Mouse (Mus musculus): ENCODE measurements around the gene Cox11.

Gene Cox11

DNA sequence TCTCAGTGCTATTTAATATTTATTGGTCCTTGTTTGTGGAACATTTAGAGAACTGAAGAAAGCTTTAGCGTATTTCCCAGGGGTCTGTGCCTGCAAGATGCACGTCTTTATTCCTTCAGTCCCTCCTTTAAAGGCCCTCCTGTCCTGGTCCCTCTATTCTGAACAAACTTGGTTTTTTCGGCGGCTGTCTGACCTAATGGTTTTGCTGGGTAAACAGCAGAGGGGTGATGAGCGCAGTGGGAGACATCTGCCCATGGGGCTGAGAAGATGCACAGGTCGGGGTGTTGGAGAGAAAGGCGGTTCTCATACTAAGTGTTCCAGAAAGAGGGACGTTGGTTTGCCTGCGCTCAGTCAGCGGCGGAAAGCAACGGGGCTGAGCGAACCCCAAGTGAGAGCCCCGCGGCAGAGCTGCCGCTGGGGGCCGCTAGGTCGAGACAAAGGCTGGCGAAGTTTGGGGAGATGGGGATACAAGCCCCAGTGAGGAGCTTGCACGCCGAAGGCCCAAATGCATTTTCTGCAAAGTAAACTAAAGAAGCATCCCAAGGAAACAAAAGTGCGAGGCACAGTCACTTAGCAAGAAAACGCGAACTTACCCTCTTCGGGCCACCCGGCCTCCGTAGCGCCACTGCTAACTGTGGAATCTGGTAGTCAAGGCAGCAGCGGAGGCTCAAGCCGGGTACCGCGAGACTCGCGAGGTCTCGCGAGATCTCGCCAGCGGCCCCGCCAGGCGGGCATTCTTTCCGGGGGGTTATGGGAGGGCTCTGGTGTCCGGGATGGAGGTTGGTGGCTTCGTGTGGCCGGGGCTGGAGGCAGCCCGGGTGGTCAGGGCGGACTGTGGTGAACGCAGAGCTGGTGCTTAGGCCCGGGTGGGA lies at the start of gene Cox11, which contains the start of gene Stxbp4:
Cox11 (plus strand) TSS at position 734 of the 872 bp plus-strand sequence.
Stxbp4 (minus strand) TSS at position 645 of the 872 bp plus-strand sequence.
- peak; percentile 96 to 97 for DNase-seq

DNA sequence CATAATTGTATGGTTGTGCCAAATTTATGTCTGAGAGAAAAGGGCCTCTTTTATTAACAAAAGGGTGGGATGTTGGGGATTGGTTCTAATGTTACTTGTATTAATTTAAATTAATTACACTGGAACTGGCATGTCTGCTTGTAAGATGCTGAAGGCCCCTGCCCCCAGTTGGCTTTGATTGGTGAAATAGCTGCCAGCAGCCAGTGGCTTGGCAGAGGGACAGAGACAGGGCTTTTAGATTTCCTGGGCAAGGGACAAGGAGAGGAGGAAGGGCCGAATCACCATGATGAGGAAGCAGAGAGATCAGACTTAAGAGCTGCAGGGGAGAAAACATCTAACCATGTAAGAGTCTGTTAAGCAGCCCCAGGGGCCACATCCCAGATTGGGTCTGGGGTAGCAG lies 47.0 kb upstream of the Cox11 start:
- no peak for DNase-seq

DNA sequence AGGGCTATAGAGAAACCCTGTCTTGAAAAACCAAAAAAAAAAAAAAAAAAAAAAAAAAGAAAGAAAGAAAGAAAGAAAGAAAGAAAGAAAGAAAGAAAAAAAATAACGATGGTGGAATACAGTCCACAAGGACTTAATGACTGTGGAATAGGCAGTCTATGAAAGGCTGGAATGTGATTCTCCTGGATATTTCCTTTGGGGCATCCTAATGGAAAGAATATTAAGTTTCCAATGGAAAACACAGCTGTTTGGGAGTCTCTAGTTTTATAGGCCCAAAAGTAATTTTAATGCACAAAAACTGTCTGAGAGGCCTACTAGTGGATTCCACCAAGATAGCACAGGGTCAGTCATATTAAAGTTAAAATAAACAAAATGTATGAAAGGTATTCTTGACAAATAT lies 42.1 kb upstream of the Cox11 start:
- DNase-seq = no peak

DNA sequence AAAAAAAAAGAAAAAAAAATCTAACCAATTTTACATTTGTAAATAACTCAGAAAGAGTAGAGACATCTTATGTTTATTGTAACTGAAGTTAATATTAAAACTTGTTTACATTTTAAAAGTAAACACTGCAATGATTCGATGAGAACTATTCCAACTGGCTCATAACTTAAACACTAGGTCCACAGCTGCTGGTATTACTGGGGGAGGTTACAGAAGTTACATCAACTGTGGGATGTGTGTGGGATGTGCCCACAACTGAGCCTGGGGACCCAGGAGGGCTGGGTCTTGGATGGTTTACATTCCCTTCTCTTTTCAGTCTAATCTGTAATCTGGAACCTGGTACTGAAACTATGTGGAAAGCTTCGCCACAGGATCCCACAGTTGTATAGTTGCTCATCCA lies 34.9 kb upstream of the Cox11 start:
- DNase-seq = no peak

DNA sequence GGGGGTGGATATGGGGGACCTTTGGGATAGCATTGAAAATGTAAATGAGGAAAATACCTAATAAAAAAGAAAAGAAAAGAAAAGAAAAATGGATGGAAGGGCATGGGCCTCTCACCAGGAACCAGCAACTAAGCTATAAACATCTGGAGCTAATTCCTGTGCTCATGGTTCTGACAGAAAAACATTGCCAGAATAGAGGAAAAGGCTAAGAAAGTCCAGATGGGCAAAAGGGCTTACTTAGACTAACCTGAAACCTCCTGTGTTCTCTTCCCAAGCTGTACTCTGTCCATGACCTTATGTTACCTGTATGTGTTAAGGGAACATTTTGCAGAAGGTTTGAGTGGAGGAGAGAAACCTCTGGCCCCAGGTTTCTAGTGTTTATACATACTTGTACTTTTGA lies 25.9 kb upstream of the Cox11 start:
- DNase-seq = no peak

DNA sequence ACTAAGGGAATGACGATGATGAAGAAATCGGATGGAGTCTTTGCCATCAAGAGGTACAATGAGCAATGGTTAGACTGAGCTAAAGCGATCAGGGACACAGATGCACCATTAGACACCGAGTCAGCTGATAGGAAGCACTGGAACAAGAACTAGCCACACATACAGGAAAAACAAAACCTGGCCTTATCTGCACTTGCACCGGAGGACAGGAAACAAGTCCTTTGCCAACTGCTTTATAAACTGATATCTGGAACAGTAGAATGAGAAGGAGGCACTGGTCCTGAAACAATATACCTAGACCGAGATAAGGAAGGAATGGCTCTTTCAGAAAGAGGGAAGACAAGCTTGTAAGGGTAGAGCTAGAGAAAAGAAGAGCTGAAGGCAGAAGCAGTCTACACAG lies 23.2 kb upstream of the Cox11 start:
- DNase-seq = no peak

DNA sequence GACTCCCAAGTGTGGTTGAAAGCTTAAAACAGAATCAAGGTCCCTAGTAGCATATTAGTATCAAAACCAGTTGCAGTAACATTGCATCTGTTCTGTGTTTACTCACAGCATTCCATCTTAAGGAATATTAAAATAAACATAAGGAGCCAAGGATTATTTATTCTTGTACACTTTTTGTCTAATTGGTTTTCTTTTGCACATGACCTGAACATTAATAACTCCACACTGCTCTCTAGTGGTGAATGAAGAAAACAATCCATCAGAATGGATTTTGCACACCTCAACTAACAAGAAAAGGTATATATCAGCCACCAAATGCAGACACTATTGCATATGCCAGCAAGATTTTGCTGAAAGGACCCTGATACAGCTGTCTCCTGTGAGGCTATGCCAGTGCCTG lies 21.5 kb upstream of the Cox11 start:
- DNase-seq = no peak

DNA sequence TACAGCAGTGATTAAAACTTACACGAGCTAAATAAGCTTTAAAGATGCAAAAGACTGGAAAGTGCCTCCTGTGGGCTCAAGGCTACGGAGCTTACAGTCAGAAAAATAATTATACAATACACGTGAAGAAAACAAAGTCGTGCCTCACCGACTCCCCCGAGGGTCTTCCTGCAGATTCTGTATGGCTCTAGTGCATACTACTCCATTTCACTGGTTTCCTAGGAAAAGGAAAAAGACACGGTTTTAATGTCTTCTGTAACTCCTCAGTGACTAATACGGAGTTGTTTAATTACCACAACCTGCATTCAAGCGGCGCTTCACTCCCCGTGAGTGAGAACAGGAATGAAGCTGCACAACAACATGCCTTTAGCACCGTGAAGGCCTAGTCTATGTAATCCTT lies 15.9 kb upstream of the Cox11 start:
- DNase-seq = no peak

DNA sequence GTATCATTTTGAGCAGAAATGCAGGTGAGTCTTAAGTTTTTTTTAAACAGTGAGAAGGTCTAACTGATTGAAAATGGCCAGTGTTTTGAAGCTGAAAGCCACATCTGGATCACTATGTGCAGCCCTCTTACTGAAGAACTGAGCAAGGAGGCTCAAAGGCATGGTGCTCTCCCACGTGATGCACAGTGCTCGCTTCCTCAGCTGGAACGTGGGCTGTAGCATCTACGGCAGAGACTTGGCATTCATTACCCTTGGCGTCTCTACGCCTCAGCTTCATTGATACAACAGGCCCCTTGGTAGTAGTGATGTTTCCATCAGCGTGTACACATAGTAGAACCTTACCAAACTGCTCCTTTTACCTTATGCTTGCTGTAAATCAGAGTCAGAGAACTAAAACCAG lies 15.5 kb upstream of the Cox11 start:
- DNase-seq = no peak

DNA sequence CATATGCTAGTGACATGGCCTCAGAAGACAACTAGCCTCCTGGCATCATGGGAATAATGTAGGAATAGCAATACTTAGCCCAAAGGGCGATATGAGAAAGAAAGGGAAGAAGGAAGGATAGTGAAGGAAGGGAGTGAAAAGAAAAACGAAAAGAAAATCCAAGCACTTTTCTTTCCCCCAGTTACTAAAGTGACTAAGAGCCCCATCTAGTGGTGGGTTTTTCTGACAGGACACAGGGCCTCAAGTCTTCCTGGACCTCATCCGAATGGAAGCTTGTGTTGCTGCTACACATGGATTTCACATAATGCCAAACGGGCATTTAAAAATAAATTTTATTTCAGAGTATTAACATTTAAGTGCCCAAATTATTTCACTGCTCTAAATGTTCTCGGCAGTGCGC lies 14.5 kb upstream of the Cox11 start:
- peak in 1 of 2 experiments; percentile 25 for DNase-seq

DNA sequence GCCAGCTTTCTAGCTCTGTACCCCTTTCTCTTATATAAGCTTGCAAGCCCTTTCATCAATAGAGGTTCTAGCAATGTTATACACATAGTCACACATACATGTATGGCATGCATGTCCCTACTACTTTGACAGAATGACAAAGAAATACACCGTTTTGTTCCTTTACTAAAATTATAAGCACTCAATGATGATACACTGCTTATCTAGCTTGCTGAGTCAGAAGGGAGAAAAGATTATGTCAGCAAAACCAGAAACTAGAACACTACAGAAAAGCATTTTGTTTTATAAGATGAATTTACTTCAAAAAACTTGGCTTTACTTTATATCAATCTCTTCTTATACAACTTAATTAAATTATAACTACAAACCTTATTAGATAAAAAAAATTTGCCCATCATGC lies 12.8 kb upstream of the Cox11 start:
- DNase-seq = no peak

DNA sequence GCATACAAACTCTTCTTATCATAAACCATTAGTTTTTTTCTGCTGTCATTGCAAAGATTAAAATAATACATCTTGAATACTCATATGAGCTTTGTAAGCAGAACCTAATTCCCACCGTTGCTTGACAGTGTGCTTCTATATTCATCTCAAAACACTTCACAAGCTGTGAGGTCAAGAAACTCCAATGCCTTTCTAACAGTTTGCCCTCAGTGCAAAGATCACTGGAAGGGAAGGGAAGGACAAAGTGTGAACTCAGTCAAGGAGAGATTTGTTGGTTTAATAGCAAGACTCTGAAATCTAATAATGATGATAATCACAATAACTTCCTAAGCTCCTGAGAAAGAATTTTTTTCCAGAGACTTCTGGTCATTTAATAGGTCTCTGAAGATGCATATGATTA lies 10.2 kb upstream of the Cox11 start:
- no peak for DNase-seq

DNA sequence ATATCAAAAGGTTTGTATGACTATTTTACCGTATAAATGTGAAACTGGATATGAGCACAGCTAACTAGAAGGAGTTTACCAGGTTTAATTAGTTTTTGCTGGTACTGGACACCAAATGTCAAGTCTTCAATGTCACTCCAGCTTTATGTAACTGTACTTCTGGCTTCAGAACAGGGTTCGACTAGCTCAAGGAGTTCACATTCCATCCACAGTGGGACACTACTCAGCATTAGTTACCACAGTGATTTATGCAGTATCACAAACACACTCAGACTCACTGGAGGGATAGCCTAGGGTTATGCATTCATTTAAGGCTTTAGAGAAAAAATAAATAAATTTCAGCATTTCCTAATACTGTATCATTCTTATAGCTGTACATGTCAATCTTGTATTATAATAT lies 5.5 kb upstream of the Cox11 start:
- DNase-seq = no peak

DNA sequence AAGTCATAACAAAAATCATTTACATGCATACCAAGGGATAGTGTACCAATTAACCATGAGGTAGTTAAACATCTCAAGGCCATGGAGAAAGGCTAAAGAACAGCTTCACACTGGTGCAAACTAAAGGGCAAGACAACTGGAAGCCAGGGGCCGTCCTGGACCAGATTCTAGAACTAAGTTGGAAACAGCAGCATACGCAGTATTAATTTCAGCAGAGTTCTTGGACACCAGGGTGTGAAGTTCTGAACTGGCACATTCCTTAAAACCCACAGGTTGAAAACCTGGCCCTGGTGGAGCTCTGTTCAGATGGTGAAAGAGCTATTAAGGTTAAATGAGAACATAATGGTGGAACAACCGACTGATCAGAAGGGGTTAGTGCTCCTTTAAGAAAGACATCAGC lies 3.3 kb upstream of the Cox11 start:
- no peak for DNase-seq

DNA sequence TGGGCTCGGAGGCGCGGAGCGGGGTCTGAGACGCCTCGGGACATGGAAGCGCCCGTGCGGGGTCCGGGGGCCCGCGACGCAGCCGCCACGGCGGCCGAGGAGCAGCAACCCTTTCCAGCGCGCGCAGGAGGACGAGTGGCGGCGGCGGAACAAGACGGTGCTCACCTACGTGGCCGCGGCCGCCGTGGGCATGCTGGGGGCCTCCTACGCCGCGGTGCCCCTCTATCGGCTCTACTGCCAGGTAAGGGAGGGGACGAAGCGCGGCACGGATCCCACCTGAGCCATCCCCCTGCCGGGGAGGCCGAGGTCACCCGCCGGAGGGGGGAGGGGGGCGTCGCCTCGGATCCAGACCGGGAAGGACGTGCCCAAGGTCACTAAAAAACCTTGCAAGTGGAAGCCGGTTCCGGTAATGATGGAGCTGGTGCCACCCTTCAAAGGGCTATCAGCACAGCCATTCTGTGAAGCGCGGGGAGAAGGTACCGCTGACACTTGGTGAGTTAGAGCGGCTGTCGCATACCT lies 398 bp downstream of the Cox11 start:
- peak; percentile 39 to 54 for DNase-seq

DNA sequence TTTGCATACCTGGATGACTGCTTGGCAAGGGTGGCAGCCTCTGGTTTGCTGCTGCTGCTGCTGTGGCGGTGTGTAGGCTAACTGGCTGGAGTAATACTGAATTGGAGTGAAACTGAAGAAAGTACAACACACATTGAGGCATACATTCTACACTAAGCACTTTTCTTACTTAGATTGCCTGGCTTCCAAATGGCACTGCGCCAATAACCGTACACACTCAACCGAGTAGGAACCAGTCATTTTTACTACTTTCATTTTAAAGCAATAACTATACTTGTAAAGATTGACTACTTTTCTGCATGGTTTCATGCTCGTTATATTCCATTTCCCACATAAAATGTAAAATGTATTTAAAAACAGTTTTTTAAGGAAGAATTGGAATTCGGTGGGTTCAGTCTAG lies 11.8 kb downstream of the Cox11 start:
- DNase-seq = peak in 1 of 2 experiments; percentile 7

DNA sequence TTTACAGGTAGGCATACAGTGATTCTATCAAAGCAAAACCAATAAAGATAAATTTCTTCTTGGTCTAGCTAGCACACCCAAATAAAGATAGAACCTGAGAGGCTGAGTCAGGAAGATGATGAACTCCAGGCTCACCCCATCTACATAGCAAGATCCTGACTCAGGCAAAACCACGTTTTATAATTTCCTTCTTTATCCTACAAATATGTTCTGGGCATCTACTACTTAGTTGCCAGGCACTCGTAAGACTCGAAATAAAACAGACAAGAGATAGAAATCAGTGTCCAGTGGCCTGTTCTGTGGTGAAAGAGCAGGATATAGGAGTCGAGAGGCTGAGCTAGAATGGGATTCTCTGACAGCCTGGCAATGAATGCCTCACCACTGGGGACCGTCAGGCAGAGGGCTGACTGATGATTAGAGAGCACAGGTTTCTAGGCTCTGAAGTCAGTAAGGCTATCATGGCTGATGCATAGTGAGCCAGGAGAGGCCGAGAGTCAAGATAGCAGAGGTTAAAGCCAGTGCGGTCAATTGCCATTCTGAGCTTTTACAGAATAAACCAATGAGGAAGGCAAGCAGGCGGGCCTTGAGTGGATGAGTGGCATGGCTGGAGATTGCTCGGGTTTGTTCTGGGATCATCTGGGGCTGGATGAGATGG lies 12.4 kb downstream of the Cox11 start:
- DNase-seq = no peak

DNA sequence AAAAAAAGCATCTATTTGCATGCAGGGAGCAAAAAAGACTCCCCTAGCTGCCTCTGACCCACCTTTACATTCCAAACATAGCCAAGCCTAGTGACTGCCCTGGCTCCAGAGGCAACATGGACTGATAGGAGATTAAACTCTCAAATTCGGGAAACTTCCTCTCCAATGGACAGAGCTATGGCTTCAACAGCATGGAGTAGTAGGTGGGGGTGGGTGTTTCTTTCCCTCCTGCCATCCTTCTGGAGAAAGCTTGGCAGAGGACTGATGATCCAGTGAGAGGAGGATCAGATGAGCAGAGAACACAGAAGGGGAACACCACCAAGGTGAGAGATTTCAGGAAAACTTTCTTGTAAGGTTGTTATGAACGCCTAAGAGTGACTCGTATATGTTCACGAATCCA lies 14.6 kb downstream of the Cox11 start:
- no peak for DNase-seq

DNA sequence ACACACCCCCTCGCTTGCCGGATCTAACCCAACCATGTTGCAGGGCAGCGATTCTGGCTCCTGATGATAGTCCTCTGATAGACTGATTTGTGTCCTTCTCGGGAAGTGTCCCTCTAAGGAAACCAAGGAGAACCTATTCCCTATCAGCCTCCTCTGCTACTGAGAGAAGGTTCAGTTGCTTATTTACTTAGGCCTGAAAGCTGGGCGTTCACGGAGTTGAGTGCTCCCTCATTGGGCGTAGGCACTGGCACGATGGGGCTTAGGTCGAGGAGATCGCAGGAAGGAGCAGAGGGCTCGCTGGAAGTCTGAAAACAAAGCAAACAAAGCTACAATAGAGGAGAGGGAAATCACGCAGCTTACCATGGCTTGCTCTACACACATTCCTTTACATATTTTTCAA lies 19.6 kb downstream of the Cox11 start:
- no peak for DNase-seq

DNA sequence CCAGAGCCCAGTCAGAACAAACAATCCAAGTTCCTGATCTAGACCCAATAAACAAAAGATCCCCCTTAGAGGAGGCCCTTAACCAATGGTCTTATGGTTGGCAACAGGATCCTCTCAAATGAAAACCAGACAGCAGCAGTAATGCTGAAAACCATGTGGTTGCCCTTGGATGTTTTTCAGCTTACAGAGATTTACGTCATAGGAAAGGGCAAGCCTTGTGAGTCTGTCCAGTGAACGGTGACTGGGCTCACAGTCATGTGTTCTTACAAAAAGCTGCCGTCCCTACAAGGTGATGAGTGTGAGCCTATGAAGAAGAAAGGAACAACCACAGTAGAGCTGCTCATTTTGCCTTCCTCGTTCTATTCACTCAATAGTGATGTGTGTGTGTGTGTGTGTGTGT lies 22.7 kb downstream of the Cox11 start:
- no peak for DNase-seq

DNA sequence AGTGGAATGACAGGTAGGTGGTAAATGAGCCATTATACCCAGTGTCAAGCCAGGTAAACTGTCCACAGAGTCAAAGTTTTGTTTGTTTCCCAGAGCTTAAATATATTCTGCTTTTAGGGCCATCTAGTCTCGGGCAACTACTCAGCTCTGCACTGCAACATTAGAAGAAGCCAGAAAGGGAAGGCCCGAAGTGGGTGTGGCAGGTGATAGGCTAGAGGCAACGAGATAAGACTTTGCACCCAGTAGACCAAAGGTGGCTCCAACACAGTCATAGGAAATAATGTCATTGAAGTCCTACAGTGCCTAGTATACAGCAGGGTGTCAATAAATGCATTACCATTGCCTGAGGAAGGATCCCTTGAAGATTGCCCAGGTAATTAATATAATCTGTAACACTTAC lies 25.1 kb downstream of the Cox11 start:
- no peak for DNase-seq

DNA sequence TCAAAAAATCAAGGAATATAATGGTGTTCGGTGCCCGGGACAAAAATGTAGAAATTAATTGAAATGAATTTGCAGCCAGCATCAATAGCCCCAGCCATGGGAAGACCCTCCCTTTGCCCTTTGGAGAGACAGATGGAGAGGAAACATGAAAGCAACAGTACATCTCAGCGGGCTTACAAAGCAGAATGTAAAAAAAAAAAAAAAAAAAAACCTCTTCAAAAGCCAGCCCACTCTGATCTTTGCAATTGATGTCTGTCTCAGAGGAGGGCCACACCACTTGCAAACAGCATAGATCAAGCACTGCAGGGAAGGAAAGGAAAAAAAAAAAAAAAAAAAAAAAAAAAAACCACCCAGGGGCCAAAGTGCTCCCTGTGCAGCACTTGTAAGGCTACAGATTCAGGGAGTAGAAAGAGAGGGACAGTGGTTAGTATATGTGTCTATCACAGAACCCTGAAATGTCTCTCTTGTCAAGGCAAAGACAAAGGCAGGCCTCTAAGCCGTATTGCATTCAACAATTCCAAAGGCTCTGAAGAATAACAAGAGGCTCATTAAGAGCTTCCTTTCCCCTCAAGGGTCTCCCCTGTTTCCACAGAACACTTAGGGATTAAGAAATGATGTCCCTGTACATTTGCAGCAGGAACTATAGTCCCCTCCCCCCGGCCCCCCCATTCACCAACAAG lies 25.8 kb downstream of the Cox11 start:
- DNase-seq = no peak

DNA sequence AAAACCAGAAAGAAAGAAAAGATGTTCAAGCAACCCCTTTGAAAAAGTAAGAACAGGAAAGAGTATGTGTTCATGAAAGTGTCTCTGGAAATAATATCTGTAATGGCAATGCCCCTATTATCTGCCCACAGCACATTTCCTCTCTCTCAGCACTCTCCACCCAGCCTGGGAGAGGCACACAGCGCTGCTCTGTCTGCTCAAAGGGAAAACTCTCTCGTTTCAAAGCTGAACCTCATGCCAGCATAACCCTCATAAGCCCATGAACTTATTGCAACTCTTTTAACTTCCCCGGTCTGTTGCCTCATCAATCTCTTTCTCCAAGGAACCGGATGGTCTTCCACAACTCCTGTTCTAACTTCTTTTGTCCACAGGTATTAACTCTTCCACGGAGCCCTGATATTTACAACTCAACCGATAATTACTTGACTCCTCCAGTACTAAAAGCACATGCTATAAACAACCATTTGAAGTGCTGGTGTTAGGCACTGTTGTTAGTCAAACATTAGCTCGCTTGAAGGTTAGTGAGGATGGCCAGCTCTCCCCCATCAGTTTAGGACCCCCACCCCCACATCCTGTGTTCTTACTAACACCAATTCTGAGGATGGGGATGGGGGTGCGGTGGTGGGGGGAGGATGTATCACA lies 26.5 kb downstream of the Cox11 start:
- DNase-seq = no peak
